Mouse (Mus musculus) macrophage (primary cell): ENCODE measurements around the gene Enho. TPM values are rescaled to one million over a fixed set of nuclear protein-coding genes. Genes with fewer than 3 reads are reported as not detected.

Experiments
- polyA plus RNA-seq: library from polyadenylated mRNA; stranded (reverse); fragments of 250-400 nt; gene quantifications from 3 replicates; pipeline ENCODE4 v1.2.4, GENCODE M21; 2018; ENCODE audit warnings: inconsistent platforms

The Enho gene
- polyA plus RNA-seq, 1 experiment from 2014 or later, result 1.2 TPM

Other genes with a start within 250 kb of the Enho start
- 1.0 to 3.9 TPM (median 1.4 TPM) in 3 replicates for gene Kif24, start 175.4 kb downstream of the Enho start, polyA plus RNA-seq
- 26.0 to 42.5 TPM (median 28.9 TPM) in 3 replicates for gene Nudt2, start 175.2 kb downstream of the Enho start, polyA plus RNA-seq
- 0.10 to 0.13 TPM (median 0.12 TPM) in 3 replicates for gene AI464131, start 137.2 kb downstream of the Enho start, polyA plus RNA-seq
- gene 1110017D15Rik, start 123.0 kb downstream of the Enho start, polyA plus RNA-seq, result 0.22 TPM in 1 of 3 replicates, not detected in the others
- 53.0 to 79.9 TPM (median 67.6 TPM) in 3 replicates for gene Fam219a, start 70.8 kb downstream of the Enho start, polyA plus RNA-seq
- 0.25 to 1.1 TPM (median 0.45 TPM) in 3 replicates for gene Dnaic1, start 70.5 kb downstream of the Enho start, polyA plus RNA-seq
- not detected in 3 replicates for gene Cntfr, start 56.8 kb upstream of the Enho start, polyA plus RNA-seq
- gene Il11ra1, start 59.7 kb upstream of the Enho start, polyA plus RNA-seq, result 34.7 to 49.1 TPM (median 47.4 TPM) in 3 replicates
- 6.4 to 25.9 TPM (median 19.8 TPM) in 3 replicates for gene Rpp25l, start 73.2 kb upstream of the Enho start, polyA plus RNA-seq
- gene Dctn3, start 82.8 kb upstream of the Enho start, polyA plus RNA-seq, result 34.4 to 93.4 TPM (median 69.6 TPM) in 3 replicates
- not detected in 3 replicates for gene Arid3c, start 90.8 kb upstream of the Enho start, polyA plus RNA-seq
- gene Galt, start 114.9 kb upstream of the Enho start, polyA plus RNA-seq, result 18.2 to 19.2 TPM (median 18.2 TPM) in 3 replicates
- 37.5 to 72.4 TPM (median 70.3 TPM) in 3 replicates for gene Sigmar1, start 115.8 kb upstream of the Enho start, polyA plus RNA-seq
- 1.1 to 3.3 TPM in 2 of 3 replicates, not detected in the other for gene Ccl27a, start 133.9 kb upstream of the Enho start, polyA plus RNA-seq